Mouse (Mus musculus) monocyte, adult 2 months (primary cell): ENCODE measurements around the gene Mreg.

Experiments
- DNase-seq, 2 experiments: peaks; one replicate each; pipeline ENCODE4 v3.0.0; 2022; ENCODE audit warnings: low spot score in 2 of 2, low read depth in 1 of 2

Mreg gene

GRCm38 (mm10) chr1:72141893-72142480 lies 70.1 kb downstream of the Mreg start:
- peak in 1 of 2 experiments; percentile 17 for DNase-seq

GRCm38 (mm10) chr1:72136101-72136500 lies 76.0 kb downstream of the Mreg start:
- DNase-seq = no peak

GRCm38 (mm10) chr1:72134534-72134933 lies 77.6 kb downstream of the Mreg start:
- DNase-seq = peak; percentile 28 to 50

- peak; percentile 52 to 74 for DNase-seq
Measured at GRCm38 (mm10) chr1:72123434-72124297, 88.4 kb downstream of the Mreg start.

GRCm38 (mm10) chr1:72121608-72122185 lies 90.4 kb downstream of the Mreg start:
- no peak for DNase-seq

GRCm38 (mm10) chr1:72119981-72120380 lies 92.1 kb downstream of the Mreg start:
- no peak for DNase-seq

- no peak for DNase-seq
Measured at GRCm38 (mm10) chr1:72114206-72114605, 97.9 kb downstream of the Mreg start.
